Mouse (Mus musculus): ENCODE results near the gene Sprtn. TPM values are rescaled to one million over a fixed set of nuclear protein-coding genes. Genes with fewer than 3 reads are reported as not detected.

Sprtn gene
- total RNA-seq, 1 experiment = 16.8 TPM

DNA sequence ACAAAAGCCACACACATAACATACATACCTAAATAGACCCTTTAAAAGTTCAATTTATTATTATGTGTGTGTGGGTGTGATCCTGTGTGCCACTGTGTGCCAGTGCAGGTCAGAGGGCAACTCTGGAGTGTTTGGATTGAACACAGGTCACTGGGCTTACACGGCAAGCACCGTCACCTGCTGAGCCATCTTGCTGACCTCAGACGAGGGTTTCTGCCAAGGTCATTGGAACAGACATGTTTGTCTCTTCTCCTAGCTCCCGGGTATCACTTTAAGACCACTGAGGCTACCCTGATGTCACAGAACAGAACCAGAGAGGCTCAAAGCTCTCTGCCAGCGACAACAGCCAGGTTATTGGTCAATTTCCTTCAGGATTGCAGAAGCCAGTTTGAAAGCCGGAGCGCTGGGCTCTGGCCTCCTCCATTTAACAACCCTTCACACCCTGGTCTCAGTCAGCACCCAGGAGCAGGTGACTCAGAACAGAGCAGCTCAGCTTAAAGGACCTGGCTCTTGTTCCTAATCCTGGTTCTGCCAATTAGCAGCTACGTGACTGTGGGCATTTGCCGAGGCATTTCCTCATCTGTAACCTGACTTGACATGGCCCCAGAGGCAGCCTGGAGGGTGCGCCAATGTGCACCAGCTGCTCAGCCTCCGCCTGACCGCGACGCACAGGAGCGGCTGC, 26.4 kb downstream of the Sprtn start:
- H3K9me3 ChIP-seq (ENCODE audit: control insufficient read depth, insufficient read depth, low read depth, low read length) = no peaks in the 10 kb centered on the region
- no peak overlapping the region for H3K27ac ChIP-seq (ENCODE audit: insufficient read depth, low read depth, low read length, poor library complexity, severe bottlenecking)
- H3K4me1 ChIP-seq (ENCODE audit: control insufficient read depth in 2 of 2, insufficient read depth in 2 of 2, low read length in 2 of 2, poor library complexity in 1 of 2) = no peaks in the 10 kb centered on the region
- no peak for DNase-seq (ENCODE audit: low read depth, low spot score)
- in situ Hi-C loops (cut with MboI; ENCODE audit: low sequenced_read_pairs in 2 of 2, unreplicated experiment in 2 of 2) = no loop called here
- H3K36me3 ChIP-seq (ENCODE audit: control insufficient read depth, insufficient read depth, low read length, poor library complexity, severe bottlenecking) = peaks cover 4% of the 10 kb centered on the region; the same call in 1 of the 2 replicates
- H3K4me3 ChIP-seq (ENCODE audit: insufficient read depth in 1 of 2, low read depth in 1 of 2, low read length in 2 of 2, poor library complexity in 1 of 2, severe bottlenecking in 1 of 2) = no peak overlapping the region
- no peak for TF ChIP-seq ZC3H11A (IDR thresholded peaks at IDR 0.05; ENCODE audit: borderline replicate concordance, low read depth, low read length)
- H3K9ac ChIP-seq (ENCODE audit: insufficient read depth, low read depth, low read length, poor library complexity, severe bottlenecking) = no peak overlapping the region

DNA sequence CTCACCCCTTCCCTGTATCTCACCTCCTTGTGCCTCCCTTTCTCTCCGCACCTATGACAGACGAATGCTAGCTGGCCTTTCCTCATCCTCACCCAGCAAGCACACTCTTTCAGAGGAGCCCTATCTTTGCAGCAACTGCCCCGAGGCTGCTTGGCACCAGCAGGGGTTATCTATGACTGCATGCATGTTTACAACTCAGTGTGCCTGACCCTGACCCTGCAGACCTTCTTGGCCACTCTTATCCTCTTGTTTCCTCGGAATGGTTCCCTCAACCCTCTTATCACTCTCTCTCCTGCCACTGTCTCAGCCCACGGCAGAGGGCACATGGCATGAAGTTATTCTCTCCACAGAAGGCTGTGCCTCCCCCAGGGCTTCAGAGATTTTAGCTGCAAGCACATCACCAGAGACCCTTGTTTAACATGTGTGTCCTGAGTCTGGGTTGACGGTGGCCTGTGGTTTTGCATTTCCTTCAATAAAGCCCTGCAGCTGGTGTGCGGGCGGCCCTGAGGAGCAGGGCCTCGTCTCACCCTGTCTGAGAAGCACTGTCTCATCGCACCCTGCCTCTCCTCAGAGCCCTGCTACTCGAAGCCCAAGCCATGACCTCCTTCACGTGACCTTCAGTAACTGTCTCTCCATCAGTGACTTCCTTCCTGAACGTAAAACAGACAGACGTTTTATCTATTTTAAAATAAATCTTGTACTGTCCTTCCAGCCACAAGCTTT, 28.0 kb downstream of the Sprtn start:
- no peak for DNase-seq (ENCODE audit: low read depth, low spot score)
- H3K9me3 ChIP-seq (ENCODE audit: control insufficient read depth, insufficient read depth, low read depth, low read length) = no peaks in the 10 kb centered on the region
- H3K27ac ChIP-seq (ENCODE audit: insufficient read depth, low read depth, low read length, poor library complexity, severe bottlenecking) = no peak overlapping the region
- no peaks in the 10 kb centered on the region for H3K4me1 ChIP-seq (ENCODE audit: control insufficient read depth in 2 of 2, insufficient read depth in 2 of 2, low read length in 2 of 2, poor library complexity in 1 of 2)
- peaks cover 4% of the 10 kb centered on the region; the same call in 1 of the 2 replicates for H3K36me3 ChIP-seq (ENCODE audit: control insufficient read depth, insufficient read depth, low read length, poor library complexity, severe bottlenecking)
- no peak overlapping the region for H3K4me3 ChIP-seq (ENCODE audit: insufficient read depth in 1 of 2, low read depth in 1 of 2, low read length in 2 of 2, poor library complexity in 1 of 2, severe bottlenecking in 1 of 2)
- TF ChIP-seq HCFC1 (IDR thresholded peaks at IDR 0.05; ENCODE audit: borderline replicate concordance, insufficient read depth, low read length) (no peak), MAFK (IDR thresholded peaks at IDR 0.05; ENCODE audit: insufficient read depth, low read depth, low read length) (no peak), ZC3H11A (IDR thresholded peaks at IDR 0.05; ENCODE audit: borderline replicate concordance, low read depth, low read length) (no peak), ZNF384 (IDR thresholded peaks at IDR 0.05; ENCODE audit: low read depth, low read length) (no peak), CHD2 (IDR thresholded peaks at IDR 0.05; ENCODE audit: low read depth, low read length) (no peak)
- in situ Hi-C loops (cut with MboI; ENCODE audit: low sequenced_read_pairs in 2 of 2, unreplicated experiment in 2 of 2) = no loop called here
- no peak overlapping the region for H3K9ac ChIP-seq (ENCODE audit: insufficient read depth, low read depth, low read length, poor library complexity, severe bottlenecking)

DNA sequence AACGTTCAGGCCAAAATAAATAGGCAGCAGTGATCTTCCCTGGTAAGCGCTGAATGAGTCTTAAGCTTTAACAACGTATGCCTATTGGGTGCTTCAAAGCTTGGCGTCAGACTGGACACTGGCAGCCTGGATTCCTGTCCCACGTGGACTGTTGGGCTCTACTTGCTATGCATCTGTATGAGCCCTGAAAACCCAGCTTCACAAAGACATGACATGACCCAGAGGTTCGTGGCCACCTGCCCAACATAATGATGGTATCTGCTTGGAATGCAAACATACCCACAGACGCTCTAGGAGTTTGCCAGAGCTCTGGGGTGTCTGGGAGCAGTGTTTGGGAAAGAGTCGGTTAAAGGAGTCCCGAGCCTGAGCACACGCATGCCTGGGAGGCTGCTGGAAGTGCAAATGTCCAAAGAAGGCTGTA, 28.7 kb downstream of the Sprtn start:
- Histone ChIP-seq H3K4me3 (ENCODE audit: insufficient read depth in 1 of 2, low read depth in 1 of 2, low read length in 2 of 2, poor library complexity in 1 of 2, severe bottlenecking in 1 of 2) (no peak overlapping the region), H3K9me3 (ENCODE audit: control insufficient read depth, insufficient read depth, low read depth, low read length) (no peaks in the 10 kb centered on the region), H3K9ac (ENCODE audit: insufficient read depth, low read depth, low read length, poor library complexity, severe bottlenecking) (no peak overlapping the region), H3K36me3 (ENCODE audit: control insufficient read depth, insufficient read depth, low read length, poor library complexity, severe bottlenecking) (peaks cover 4% of the 10 kb centered on the region; the same call in 1 of the 2 replicates), H3K4me1 (ENCODE audit: control insufficient read depth in 2 of 2, insufficient read depth in 2 of 2, low read length in 2 of 2, poor library complexity in 1 of 2) (no peaks in the 10 kb centered on the region), H3K27ac (ENCODE audit: insufficient read depth, low read depth, low read length, poor library complexity, severe bottlenecking) (no peak overlapping the region)
- in situ Hi-C loops (cut with MboI; ENCODE audit: low sequenced_read_pairs in 2 of 2, unreplicated experiment in 2 of 2) = no loop called here
- DNase-seq (ENCODE audit: low read depth, low spot score) = no peak
- no peak for TF ChIP-seq MAFK (IDR thresholded peaks at IDR 0.05; ENCODE audit: insufficient read depth, low read depth, low read length)
- no peak for TF ChIP-seq ZC3H11A (IDR thresholded peaks at IDR 0.05; ENCODE audit: borderline replicate concordance, low read depth, low read length)
- TF ChIP-seq ZNF384 (IDR thresholded peaks at IDR 0.05; ENCODE audit: low read depth, low read length) = no peak
- TF ChIP-seq CHD2 (IDR thresholded peaks at IDR 0.05; ENCODE audit: low read depth, low read length) = no peak
- no peak for TF ChIP-seq HCFC1 (IDR thresholded peaks at IDR 0.05; ENCODE audit: borderline replicate concordance, insufficient read depth, low read length)

DNA sequence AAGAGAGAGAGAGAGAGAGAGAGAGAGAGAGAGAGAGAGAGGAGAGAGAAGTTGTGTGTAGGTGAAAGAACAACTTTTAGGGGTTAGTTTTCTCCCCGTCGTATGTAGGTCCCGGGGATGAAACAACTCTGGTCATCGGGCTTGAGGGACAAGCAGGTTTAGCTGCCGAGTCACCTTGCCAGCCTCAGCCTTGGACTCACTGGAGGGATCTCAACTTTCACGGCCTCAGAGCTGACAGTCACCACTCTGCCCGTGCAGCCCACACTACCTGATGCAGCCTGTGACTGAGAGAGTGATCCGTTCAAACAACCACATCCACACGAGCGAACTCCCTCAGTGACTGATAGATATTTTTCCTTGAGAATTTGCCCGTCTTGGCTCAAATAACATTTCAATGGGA, 31.3 kb downstream of the Sprtn start:
- in situ Hi-C loops (cut with MboI; ENCODE audit: low sequenced_read_pairs in 2 of 2, unreplicated experiment in 2 of 2) = no loop called here
- TF ChIP-seq ZNF384 (IDR thresholded peaks at IDR 0.05; ENCODE audit: low read depth, low read length) (no peak), HCFC1 (IDR thresholded peaks at IDR 0.05; ENCODE audit: borderline replicate concordance, insufficient read depth, low read length) (no peak), CHD2 (IDR thresholded peaks at IDR 0.05; ENCODE audit: low read depth, low read length) (no peak), ZC3H11A (IDR thresholded peaks at IDR 0.05; ENCODE audit: borderline replicate concordance, low read depth, low read length) (no peak), MAFK (IDR thresholded peaks at IDR 0.05; ENCODE audit: insufficient read depth, low read depth, low read length) (no peak)
- H3K4me3 ChIP-seq (ENCODE audit: insufficient read depth in 1 of 2, low read depth in 1 of 2, low read length in 2 of 2, poor library complexity in 1 of 2, severe bottlenecking in 1 of 2) = no peak overlapping the region
- H3K9ac ChIP-seq (ENCODE audit: insufficient read depth, low read depth, low read length, poor library complexity, severe bottlenecking) = no peak overlapping the region
- peaks cover 4% of the 10 kb centered on the region; the same call in 1 of the 2 replicates for H3K36me3 ChIP-seq (ENCODE audit: control insufficient read depth, insufficient read depth, low read length, poor library complexity, severe bottlenecking)
- no peaks in the 10 kb centered on the region for H3K4me1 ChIP-seq (ENCODE audit: control insufficient read depth in 2 of 2, insufficient read depth in 2 of 2, low read length in 2 of 2, poor library complexity in 1 of 2)
- DNase-seq (ENCODE audit: low read depth, low spot score) = no peak
- no peak overlapping the region for H3K27ac ChIP-seq (ENCODE audit: insufficient read depth, low read depth, low read length, poor library complexity, severe bottlenecking)
- no peaks in the 10 kb centered on the region for H3K9me3 ChIP-seq (ENCODE audit: control insufficient read depth, insufficient read depth, low read depth, low read length)

Data from ES-E14 (cell line).